Mouse (Mus musculus) E14TG2a.4 (cell line): ENCODE results near the gene Trim41.

ENCODE experiments used
- CTCF ChIP-seq: conservative IDR thresholded peaks from 2 replicates; pipeline ENCODE4 v1.5.1; 2014; ENCODE audit warnings: low read length
- NANOG ChIP-seq: IDR thresholded peaks from 2 replicates; pipeline ENCODE4 v1.6.1; 2014; ENCODE audit warnings: borderline replicate concordance, low read length, mixed read lengths
- POU5F1 ChIP-seq: IDR thresholded peaks from 2 replicates; pipeline ENCODE4 v1.6.1; 2014; ENCODE audit warnings: low read length, borderline replicate concordance

- TF ChIP-seq CTCF (no peak), POU5F1 (no peak), NANOG (no peak)
Observed at GRCm38 (mm10) chr11:48833731-48834639, 16.8 kb upstream of the Trim41 start.
